Mouse (Mus musculus) embryo, embryonic 10.5 days (tissue): ENCODE measurements at regions not wholly inside any gene's neighbourhood (a gene's known extent, or its start where the extent isn't known, plus 50 kb on each side); places are given as distances from the start of the nearest gene placed in this dataset.

Experiments used
- DNase-seq: peaks from one replicate; pipeline ENCODE4 v3.0.0-alpha.2; 2015; ENCODE audit warnings: low spot score

DNA sequence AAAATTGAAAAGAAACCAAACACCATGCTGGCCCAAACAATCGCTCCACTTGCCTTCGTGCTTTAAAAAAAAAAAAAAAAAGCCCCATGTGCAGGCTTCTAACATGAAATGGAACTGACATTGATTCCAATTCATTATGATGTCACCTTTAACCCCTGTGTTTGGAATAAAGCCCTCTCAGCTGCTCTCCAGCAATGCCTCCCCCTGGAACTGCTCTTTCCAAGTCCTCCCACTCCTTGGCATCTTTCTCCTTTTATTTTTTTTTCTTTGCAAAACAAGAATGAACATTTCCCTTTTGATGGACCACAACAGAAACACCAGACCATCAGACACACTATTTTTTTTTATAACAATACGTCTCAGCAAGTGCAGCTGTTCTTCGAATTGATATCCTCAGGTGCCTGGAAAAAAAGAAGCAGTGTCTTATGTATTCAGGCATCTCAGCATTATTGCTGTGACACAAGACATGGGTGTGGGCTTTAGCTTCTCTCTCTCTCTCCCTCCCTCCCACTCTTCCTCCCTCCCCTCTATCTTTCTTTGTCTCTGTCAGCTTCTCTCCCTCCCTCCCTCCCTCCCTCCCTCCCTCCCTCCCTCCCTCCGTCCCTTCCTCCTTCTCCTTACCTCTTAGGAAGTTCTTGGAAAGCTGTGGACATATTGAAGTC, 152.3 kb upstream of the Pitrm1 start:
- DNase-seq = peak; percentile 26

DNA sequence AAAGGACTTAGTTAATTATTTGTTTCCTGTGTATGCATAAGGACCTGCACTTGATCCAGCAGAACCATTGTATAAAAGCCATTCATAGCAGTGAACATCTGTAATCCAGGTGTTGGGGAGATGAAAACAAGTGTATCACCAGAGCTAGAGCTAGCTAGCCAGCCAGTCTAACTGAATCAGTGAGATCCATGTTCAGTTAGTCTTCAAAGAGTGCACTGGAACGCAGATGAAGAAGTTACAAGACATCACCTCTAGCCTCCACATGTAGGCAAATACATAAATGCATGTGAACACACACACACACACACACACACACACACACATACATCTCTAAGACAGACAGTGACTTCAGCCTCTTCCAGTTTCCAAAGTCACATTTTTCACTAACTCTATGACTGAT, 150.3 kb upstream of the Pitrm1 start:
- no peak for DNase-seq

DNA sequence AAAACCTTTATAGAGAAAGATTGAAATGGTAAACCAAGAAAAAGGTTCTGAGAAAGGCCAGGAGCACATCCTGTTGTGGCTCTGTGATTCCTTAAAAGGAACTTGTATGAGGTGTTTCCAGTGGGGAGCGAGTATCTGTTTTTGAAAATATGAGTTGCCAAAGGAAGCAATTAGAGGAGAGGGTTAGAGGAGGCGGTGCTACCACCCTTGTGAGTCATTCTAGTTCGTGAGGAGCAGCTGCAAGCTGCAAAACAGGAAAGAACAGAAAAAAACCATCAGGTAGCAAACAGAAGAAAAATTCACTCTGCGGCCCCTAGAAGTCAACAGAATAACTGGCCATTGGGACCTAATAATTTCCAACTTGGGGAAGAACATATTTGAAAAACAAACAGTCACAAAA, 116.1 kb upstream of the Pitrm1 start:
- DNase-seq = no peak

DNA sequence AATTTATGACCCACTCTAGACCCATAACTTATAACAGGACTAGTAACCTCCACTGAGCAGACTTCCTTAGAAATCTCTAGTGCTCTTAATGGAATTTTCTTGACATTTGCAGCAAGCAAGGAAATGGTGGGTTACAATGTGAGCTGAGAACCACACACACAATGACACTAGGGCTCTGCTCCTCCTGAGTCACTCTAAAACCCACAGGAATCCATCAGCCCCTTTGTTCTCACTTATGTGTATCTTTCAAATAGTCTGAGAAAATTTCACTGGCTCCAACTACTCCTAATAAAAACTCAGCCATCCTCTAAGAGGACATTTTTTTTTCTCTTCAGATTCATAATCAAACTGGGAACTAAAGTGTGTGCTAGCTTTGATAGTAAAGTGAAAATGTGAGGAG, 101.0 kb upstream of the Pitrm1 start:
- no peak for DNase-seq

DNA sequence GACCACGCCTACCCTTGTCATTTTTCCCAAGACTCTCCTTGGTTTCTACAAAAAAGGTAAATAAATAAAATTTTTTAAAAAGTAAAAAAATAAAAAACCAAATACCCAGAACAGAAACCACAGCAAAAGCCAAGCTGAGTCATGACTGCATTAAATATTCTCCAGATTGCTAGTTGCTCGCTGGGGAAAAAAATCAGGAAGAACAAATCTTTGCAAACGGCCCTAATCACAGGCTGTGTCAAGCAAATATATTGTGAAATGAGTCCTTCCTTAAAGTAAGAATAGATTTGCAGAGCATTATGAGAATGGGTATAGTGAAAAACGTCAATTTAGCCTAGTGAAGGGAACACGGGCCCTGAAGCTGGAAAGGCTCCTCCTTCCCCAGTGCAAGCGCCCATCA, 86.6 kb upstream of the Pitrm1 start:
- DNase-seq = no peak

DNA sequence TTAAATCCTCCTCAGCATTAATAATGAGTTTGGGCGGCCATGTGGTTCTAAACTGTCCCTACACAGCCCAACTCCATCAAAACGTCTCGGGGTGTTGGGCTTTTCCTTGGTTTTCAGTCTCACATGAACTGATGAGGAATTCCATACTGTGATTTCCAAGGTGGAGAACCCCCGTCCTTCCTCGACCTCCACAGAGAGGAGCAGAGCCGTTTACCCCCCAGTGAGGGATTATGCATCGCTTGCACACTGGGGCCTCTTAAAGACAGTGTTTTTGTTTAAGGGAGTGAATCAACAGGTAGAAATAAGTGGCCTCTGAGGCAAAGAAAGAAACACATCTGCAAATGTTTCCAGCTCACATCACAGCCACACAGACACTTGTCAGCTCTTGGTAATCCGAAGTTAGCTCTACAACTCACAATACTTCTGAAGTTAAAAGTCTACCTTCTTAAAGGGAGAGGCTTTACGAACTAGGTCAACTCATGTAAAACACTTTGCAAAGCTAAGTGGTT, 82.0 kb upstream of the Pitrm1 start:
- DNase-seq = no peak

DNA sequence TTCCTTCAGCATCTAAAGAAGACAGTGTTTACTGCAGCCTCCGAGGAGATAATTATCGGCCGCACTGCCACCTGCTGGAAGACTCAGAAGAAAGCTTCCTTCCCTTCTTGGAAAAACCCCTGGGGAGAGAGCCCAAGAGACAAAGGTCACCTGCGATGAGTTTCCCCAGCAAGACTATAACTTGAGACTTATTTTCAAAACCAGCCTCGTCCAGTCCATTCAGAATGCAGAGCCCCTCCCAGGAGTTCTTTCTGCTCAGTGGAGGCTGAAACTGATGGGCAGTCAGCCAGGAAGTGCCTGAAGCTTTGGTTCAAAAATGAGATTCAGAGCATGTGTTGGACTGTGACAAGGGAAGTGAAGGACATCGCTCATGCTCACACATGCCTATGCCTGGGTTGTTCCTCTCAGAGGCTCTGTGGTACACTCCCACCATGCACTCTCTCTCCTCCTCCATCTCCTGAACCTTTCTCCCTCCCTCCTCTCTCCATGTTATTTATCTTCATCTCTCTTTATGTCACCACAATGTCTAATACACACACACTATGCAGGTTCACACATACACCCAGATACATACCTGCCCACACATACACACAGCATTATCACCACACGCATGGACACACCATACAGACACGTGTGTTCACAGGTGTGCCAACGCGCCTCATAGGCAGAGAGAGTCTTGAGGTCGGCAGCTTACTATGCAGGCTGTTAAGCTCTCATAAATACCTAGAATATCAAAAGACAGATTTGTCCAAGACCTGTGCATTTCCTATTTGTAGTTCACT, 78.3 kb upstream of the Pitrm1 start:
- peak; percentile 59 for DNase-seq

DNA sequence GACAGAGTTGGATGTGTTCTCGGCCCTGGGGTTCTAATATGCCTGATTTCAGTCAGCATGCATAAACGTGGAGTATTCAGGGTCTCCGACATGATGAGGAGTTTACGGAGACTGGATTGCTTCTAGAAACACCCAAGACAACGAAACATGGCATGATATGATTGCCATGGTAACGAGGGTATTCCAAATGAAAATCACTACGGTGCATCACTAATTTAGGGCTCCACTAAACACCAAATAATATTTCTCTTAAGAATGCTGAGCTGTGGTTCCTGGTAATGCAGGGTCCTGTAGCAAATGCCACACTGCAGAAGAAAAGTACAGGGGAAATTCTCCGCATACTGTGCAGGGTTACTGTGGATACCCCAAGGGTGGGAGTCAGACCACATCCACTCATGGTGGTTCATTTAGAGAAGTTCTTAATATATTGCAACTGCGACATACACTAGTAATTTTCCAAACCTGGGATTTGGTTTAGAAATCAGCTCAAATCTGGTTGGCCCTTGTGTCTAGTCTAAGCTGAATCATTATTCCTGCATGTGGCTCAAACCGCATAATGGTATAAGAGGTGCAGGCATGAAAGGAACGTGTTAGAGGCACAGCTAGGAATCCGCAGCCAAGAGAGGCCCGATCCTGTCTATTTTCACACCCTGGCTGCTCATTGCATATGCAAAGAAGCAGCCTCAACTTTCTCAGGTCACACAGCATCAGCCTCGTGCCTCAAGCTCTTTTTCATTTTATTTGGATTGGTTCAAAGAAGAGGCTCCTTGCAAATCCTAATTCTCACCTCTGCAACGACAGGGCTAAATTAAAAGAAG, 77.5 kb upstream of the Pitrm1 start:
- no peak for DNase-seq

DNA sequence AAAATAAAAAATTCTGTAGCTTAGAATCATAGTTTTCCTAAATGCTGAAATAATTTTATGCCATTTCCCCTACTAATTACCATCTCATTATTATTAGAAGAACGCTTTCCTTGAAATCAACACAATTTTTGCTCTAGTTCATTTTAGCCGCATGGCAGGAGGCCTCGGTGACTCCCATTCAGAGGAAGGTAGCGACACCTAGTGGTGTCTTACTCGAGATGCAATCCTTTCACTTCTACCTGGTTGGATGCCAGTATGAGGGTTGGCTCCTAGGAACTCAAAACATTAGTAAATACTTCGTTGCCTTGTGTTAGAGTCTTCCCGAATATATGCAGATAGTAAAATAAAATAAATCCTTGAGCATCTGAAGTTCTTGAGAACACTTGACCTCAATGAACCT, 76.3 kb upstream of the Pitrm1 start:
- peak; percentile 87 for DNase-seq

DNA sequence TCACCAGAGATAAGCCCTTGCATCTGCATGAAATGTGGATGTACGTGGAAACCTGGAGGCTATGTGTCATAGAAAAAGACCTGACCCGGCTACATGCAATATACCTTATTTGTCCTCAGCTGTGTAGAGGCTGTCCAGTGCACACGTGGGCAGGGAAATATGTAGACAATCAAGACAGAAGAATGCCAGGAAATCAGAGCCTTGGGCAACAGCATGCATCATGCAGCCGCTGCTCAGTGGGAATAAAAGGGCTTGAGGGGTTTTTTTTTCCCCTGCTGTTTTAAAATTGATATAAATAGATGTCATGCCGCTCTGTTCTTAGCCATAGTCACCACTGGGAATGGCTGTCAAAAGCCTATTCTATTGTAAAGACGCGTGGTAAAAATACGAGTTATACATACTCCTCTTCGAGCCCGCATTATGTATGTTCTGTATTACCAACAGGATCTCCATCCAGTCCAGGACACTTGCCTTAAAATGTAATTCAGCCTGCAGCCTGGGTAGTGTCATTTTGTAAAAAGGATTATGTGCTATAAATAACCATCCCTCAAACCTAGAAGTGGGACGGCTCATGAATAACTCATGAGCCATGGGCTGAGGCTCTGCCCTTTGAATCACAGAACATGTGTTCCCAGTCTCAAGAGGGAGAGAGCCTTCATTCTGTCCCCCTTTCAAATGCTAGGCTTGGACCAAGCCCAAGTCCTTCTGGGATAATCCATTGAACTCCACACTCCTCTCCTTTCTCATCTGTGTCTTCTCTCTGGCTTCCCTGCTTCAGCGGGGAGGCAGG, 74.4 kb upstream of the Pitrm1 start:
- DNase-seq = peak; percentile 46

DNA sequence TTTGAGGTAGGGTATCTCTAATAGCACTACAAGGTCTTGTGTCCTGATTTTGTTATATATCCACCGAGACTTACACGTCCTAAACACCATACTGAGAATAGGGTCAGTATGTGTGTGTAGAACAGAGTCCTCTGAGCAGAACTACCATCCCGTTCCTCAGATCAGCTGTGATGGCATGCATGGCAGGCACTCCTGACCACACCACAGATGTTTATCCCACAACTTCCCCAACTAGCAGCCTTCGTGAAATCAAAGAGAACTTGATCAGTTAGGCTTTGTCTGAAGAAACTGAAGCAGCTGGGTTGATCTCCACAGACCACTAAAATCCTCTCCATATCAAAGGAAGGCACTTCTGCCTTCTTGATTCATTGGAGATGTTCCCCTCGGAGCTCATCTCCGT, 68.3 kb upstream of the Pitrm1 start:
- DNase-seq = no peak

DNA sequence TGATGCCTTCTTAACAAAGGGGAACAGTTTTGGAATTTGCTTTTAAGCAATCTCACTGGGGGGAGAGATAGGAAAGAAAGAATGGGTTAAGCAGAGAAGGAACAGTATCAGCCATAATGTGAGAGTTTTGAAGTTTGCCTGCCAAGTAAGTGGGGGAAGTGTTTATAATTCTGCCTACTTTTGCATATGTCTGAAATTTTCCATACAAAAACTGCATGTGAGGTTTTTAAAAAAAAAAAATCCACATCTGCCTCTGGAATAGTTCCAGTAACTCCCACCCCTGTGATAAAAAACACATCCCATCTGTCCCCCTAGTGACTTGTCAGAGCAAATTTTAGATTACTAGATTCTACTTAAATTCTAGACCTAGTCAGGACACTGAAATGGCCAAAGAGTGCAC, 63.5 kb upstream of the Pitrm1 start:
- DNase-seq = no peak

DNA sequence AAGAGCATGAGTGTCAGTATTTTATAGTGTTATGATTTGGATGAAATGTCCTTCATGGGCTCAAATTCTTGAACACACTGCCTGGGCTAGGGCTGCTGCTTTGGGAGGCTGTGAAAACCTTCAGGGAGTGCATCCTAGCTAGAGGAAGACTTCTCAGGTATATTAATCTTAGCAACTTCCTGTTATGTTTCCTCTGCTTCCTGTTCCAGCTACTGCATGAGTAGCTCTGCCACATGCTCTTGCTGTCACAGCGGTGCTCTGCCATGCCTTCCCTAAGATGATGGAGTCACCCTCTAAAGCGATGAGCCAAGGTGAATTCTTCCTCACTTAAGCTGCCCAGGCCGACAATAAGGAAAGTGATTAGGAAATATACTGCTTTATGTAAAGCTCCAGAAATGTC, 60.1 kb upstream of the Pitrm1 start:
- DNase-seq = no peak

DNA sequence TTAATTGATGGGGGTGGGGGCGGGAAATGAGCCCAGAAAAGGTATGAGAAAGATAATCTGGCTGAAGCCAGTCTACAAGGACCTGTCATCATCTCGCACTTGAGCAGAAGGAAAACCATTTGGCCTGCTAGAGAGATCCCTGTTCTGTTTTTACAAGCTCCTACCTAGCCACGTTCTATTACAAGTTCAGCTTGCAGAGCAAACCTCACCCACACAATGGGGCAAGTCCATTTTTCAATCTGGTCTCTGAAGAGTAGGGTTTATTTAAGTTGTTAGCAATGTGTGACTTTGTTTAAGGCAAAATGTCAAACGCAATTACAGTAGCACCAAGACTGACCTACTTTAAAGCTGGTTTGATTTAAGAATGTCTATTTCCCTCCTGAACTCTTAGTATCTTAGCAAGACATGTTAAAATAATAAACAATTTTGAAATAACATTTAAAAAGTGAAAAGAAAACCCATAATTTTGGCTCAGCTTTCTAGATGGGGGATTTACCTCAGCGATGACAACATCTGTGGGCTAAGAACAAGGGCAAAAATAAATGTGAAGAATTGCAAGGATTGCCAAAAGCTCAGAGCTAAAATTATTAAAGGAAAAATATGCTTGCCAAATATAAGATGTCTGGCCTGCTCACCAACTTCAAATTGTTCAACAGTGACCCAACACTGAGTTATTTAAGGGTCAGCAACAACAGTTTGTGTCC, 54.9 kb upstream of the Pitrm1 start:
- DNase-seq = no peak
